Mouse (Mus musculus): Measurements from ENCODE around the gene Dip2b.

Dip2b gene

GRCm38 (mm10) chr15:100038470-100038971 lies at the start of gene Dip2b:
Gene Dip2b, plus strand, starts transcription at chr15:100038664.
- no peak; the same call in 1 of the 2 replicates for TF ChIP-seq GATA4 (IDR thresholded peaks at IDR 0.05; ENCODE audit: insufficient replicate concordance, low read length)

GRCm38 (mm10) chr15:99993100-99993499 lies 45.4 kb upstream of the Dip2b start:
- TF ChIP-seq GATA4 (IDR thresholded peaks at IDR 0.05; ENCODE audit: insufficient replicate concordance, low read length): no peak

DNA sequence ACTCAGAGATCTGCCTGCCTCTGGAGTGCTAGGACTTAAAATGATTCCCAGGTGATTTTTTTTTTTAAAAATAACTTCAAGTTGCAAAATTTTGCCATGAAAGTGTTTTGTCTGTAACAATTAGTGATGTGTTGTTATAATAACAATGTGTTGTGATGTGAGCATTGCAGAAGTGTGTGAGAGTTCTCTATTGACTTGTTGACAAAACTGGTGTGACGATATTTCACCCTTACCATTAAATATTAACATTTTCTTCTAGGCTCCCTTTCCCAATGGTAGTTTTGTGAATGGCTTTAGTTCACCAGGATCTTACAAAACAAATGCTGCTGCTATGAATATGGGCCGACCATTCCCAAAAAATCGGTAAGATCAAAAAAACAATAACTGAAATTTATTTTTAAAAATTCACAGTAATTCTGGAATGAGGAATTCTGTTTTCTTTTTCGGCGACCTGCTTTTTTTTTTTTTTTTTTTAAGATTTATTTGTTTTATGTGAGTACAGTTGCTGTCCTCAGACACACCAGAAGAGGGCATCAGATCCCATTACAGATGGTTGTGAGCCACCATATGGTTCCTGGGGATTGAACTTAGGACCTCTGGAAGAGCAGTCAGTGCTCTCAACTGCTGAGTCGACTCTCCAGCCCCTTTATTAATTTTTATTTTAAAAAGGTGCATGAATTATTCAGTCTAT lies 41.2 kb upstream of the Dip2b start:
- TF ChIP-seq GATA4 (IDR thresholded peaks at IDR 0.05; ENCODE audit: insufficient replicate concordance, low read length): no peak

- TF ChIP-seq GATA4 (IDR thresholded peaks at IDR 0.05; ENCODE audit: insufficient replicate concordance, low read length): no peak
These were observed 39.1 kb upstream of the Dip2b start for GRCm38 (mm10) chr15:99999390-99999789.

- TF ChIP-seq GATA4 (IDR thresholded peaks at IDR 0.05; ENCODE audit: insufficient replicate concordance, low read length): no peak
These were observed 33.7 kb upstream of the Dip2b start for GRCm38 (mm10) chr15:100004677-100005273.

GRCm38 (mm10) chr15:100006180-100006579 lies 32.3 kb upstream of the Dip2b start:
- TF ChIP-seq GATA4 (IDR thresholded peaks at IDR 0.05; ENCODE audit: insufficient replicate concordance, low read length): no peak

- TF ChIP-seq GATA4 (IDR thresholded peaks at IDR 0.05; ENCODE audit: insufficient replicate concordance, low read length): no peak
These were observed 20.1 kb upstream of the Dip2b start for GRCm38 (mm10) chr15:100018280-100018899.

GRCm38 (mm10) chr15:100021175-100021574 lies 17.3 kb upstream of the Dip2b start:
- no peak for TF ChIP-seq GATA4 (IDR thresholded peaks at IDR 0.05; ENCODE audit: insufficient replicate concordance, low read length)

GRCm38 (mm10) chr15:100022923-100023322 lies 15.5 kb upstream of the Dip2b start:
- TF ChIP-seq GATA4 (IDR thresholded peaks at IDR 0.05; ENCODE audit: insufficient replicate concordance, low read length): no peak

DNA sequence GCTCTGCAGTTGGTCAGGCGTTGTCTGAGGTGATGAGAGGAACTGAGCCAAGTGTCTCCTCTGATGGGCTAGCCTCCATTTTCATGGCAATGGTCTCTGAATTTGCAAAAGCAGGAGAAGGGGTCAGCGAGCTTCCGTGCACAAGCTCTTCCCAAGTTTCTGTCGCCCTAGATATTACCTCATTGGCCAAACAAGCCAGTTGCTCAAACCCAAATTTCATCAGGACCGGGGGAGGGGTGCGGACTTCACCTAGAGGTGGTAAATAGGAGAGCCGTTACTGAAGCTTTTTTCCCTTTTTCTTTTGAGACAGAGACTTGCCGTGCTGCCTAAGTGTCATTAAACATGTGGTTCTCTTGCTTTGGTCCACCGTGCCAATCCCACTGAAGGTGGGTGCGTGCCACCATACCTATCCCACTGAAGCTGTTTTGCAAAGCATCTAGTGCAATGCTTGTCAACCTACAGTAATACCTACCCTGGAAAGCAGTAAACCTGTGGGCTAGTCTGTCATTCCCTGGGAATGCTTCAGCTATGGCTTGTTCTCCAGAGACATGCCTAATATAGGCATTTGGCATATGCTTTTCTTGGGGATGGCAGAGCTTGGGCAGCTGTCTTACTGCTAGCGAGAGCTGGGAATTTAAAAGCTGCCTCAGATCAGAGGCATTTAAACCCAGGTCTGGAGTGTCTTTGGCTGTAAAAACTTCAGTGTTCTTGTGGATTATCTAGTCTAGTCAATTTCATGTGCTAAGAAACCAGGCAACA lies 13.2 kb upstream of the Dip2b start:
- TF ChIP-seq GATA4 (IDR thresholded peaks at IDR 0.05; ENCODE audit: insufficient replicate concordance, low read length): no peak

GRCm38 (mm10) chr15:100028133-100028532 lies 10.3 kb upstream of the Dip2b start:
- no peak for TF ChIP-seq GATA4 (IDR thresholded peaks at IDR 0.05; ENCODE audit: insufficient replicate concordance, low read length)

- no peak for TF ChIP-seq GATA4 (IDR thresholded peaks at IDR 0.05; ENCODE audit: insufficient replicate concordance, low read length)
These were observed 9.0 kb upstream of the Dip2b start for GRCm38 (mm10) chr15:100029497-100029896.

DNA sequence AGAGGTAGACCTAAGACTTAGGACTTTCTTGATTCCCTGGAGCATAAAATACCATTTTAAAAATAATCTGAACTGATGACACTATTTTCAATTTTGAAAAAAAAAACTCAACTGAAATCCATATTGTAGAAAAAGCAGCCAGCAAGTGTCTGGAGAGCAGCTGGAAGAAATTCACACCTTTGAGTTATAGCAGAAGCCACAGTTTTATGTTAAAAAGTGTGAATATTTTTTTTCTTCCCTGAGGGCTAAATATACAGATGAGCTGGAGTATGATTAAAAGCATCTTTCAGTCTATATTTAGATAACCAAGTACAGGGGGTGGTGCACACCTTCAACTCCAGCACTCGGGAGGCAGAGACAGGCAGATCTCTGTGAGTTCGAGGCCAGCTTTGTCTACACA lies 8.6 kb upstream of the Dip2b start:
- TF ChIP-seq GATA4 (IDR thresholded peaks at IDR 0.05; ENCODE audit: insufficient replicate concordance, low read length): no peak

- TF ChIP-seq GATA4 (IDR thresholded peaks at IDR 0.05; ENCODE audit: insufficient replicate concordance, low read length): no peak
These were observed 5.9 kb upstream of the Dip2b start for GRCm38 (mm10) chr15:100032546-100032945.

- no peak for TF ChIP-seq GATA4 (IDR thresholded peaks at IDR 0.05; ENCODE audit: insufficient replicate concordance, low read length)
These were observed 687 bp downstream of the Dip2b start for GRCm38 (mm10) chr15:100039001-100039701.
